Mouse (Mus musculus) left cerebral cortex, postnatal 4 days (tissue): ENCODE measurements around the gene Ifitm3. TPM values are rescaled to one million over a fixed set of nuclear protein-coding genes. Genes with fewer than 3 reads are reported as not detected.
"Not testable (repeated sequence)": the region's sequence is repeated elsewhere in the genome, so short reads cannot be mapped to it uniquely, and the experiment has no call there.

Experiments used
- DNase-seq: peaks from one replicate; pipeline ENCODE4 v3.0.0-alpha.2; 2022
- intact Hi-C: fragments of 180-260 bp; cut with DNase I; formaldehyde crosslinking; loops from one replicate; pipeline ENCODE4 v1.15.1; 2025
- total RNA-seq, 2 experiments: library from RNA; stranded (reverse); gene quantifications; 2 replicates each; pipeline ENCODE4 v1.2.3; 2021

The Ifitm3 gene
- total RNA-seq, 2 experiments from 2014 or later, result 8.9 to 12.8 TPM

DNA sequence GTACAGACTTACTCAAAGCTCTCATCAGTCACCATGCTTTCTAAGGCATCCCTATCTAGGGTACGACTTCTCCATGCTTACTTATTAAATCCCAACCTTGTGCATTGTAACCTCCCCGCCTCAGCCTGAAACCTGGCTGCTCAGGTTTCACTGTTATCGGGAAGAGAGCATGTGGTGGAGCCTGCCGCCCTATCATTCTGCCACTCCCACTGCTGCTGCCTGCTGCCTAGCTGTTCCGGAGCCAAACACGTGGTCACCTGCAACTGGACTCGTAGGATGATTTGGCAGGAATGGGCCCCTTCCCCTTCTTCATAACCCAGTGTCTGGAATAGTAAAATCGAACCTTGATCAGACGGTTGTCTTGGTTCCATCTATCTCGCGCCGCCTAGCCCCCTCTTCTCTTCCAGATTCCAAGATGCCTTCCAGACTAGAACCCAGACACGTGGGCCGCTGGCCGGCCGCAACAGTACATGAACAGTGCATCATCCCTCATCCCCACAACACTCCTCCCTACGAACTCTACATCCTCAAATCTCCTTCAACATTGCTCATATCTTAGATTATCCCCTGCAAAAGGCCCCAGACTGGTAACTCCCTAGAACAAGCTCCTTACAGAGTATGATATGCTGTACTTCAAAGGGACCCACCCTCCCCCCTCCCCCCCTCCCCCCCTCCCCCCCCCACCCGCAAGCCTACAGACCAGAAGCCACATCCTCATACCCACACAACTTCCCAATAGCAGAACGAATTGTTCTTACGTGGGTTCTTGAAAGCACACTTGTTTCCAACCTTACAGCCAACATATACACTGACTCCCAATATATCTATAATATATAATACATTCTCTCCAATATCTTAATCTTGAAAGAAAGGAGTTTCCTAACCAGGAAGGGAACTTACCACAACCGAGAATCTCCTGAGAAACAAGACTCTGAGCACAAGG, 27.8 kb upstream of the Ifitm3 start:
- DNase-seq, result no peak
- intact Hi-C loops, result no loop called here

DNA sequence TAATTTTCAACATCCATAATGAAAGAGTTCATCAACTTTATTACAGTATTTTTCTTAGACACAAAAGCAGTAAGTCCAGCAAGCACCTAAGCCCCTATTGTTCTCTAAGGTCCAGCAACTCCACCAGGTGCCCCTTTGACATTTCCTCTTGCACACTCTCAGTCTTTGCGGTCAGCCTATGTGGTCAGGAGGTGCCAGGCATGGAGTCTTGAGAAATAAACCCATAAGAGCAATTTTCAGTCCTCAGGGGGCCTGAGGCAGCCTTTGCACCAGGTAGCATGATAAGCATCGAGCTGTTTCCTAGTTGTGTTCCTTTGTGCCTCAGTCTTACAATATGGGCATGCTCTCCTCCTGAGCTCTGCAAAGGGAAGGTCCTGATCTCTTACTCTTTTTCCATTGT, 26.1 kb upstream of the Ifitm3 start:
- DNase-seq, intact Hi-C loops: not testable (repeated sequence)

DNA sequence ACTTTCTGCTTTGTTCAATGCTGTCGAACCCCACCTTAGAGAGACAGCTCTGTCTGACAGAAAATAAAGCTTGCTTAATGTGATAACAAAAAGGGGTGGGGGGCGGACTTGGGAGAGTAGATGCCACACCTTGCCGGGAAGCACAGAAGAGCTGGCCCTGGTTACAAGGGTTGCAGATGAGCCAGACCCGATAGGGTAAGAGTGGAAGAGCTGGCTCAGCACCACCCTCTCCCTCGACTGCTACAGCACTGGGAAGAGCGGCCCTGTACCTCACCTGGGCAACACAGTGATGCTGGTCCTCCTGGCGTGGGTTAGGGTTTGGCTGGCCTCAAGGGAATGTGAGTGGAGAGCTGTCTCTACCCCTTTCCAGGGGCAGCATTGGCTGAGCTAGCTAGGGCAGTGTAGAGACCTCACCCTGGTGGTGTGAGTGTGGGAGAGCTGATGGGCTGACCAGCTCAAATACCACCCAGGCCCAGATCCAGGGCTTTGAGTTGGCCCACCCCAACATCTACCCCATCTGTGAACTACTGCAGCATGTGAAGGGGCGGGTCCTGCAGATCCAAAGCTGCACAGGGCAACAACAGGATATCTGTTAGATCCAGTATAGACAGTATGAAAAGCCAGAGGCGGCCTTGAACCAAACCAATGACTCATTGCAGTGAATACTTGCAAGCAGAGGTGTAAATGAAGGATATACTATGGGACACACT, 22.0 kb upstream of the Ifitm3 start:
- DNase-seq, result no peak

DNA sequence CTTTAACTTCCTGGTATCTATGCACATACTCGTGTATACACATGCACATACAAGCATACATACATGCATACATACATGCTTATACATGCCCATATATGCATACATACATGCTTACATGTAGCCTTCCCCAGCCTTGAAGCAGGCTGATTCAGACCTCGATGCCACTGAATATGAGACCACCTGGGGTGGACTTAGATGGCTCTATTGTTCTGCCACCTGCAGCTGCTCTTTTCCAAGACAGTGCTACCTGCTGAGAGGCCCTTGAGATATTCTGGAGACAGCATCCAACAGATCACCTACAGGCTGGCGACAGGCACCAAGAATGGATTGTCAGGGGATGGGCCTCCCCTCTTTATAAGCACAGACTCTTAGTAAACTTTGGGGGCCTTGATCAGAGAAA, 19.8 kb upstream of the Ifitm3 start:
- no peak for DNase-seq
- intact Hi-C loops, result no loop called here

More for the DNA sequence above, 22.0 kb upstream of the Ifitm3 start:
- intact Hi-C loops, result no loop called here

DNA sequence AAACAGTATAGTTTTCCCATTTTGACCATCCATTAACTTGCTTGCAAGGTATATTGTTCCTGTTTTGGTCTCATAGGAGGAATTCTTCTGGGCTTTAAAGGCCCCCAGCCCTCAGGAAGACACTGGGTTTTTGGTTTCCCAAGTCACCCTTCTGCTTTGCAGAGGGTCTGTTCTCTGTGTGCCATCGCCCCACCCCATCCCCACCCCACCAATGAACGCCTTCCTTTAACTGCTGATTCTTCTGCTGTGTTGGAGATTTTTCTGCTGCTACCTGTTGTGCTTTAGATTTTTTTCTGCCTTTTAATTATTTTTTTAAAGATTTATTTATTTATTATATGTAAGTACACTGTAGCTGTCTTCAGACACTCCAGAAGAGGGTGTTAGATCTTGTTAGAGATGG, 18.3 kb upstream of the Ifitm3 start, which contains the start of gene Gm17387:
Gm17387 (plus strand) TSS at position 301 of the 400 bp plus-strand sequence.
- intact Hi-C loops, result no loop called here
- no peak for DNase-seq

DNA sequence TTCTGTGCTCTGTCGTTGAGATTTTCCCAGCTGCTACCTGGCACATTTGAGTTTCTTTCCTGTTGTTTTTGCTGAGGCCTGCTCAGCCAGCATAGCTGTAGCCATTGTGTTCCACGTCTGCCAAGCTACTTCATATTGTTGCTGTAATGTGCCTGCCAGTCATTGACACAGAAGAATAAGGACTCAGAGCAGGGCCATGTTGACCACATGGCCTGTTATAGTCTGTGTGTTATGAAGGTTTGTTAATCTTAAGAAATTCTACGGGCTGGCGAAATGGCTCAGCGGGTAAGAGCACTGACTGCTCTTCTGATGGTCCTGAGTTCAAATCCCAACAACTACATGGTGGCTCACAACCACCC, 16.1 kb upstream of the Ifitm3 start:
- intact Hi-C loops, result no loop called here
- no peak for DNase-seq

DNA sequence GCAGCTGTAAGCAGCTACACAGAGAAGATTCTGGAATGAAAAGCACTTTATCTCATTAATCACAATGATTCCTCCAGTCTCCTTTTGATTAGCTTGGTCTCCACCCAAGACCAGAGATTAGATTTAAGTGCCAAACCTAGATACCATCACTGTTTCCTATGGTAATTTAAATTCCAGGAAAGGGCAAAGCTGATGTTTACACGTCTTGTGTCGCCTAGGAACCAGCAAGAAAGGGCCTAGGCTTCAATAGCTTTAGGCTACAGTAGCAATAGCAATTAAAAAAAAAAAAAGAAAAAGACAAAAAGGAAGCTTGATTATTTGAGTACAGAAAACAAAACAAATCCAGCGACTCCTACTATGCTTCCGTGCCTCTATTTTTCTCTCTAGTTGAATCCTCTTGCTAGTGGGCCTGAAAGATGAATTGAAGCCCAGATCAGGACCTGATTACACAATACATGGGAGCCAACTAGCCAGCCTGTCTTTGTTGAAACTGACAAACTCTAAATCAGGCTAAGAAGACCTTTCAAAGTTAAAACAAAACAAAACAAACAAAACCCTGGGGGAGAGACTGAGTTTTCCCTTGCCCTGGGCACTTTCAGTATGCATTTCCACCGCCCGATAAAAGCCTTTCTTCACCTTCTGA, 15.6 kb upstream of the Ifitm3 start:
- no peak for DNase-seq
- intact Hi-C loops, result no loop called here

DNA sequence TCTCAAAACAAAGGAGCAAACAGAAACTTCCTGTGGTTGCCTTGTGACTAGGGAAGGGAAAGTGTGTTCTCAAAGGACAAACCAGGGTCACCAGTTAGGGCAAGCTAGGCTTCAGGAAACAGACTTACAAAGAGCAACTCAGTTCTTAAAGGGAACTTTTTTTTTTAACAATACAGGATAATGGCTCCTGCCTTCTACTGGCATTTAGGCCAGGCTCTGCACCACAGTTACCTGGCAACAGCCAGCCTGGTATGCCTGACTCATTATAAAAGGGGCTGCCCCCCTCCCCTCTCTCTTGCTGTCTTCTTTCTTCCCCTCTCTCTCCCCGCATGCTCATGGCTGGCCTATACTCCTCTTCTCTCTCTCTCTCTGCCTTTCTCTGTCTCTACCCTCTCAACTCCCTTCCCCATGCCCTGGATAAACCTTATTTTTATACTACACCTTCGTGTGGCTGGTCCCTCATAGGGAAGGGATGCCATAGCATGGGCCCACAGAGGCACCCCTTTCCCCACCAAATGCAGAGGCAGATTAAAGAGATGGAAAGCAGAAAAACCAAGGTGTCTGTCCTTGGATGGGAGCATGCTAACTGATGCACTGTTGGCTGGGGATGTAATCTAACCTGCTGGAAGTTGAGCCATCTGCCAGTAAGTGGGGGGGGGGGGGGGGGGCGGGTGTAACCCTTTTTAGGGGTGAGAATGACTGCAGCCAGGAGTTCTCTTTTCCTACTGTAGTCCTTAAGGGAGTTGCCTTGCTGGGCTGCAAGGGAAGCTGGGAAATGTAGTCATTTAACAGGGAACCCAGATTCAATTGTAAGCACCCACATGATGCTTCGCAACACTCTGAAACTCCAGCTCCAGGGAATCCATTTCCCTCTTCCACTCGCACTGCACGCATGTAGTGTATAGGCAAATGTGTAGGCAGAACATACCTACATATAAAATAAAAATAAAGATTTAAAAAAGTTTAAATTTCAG, 14.6 kb upstream of the Ifitm3 start:
- intact Hi-C loops, result no loop called here
- no peak for DNase-seq

DNA sequence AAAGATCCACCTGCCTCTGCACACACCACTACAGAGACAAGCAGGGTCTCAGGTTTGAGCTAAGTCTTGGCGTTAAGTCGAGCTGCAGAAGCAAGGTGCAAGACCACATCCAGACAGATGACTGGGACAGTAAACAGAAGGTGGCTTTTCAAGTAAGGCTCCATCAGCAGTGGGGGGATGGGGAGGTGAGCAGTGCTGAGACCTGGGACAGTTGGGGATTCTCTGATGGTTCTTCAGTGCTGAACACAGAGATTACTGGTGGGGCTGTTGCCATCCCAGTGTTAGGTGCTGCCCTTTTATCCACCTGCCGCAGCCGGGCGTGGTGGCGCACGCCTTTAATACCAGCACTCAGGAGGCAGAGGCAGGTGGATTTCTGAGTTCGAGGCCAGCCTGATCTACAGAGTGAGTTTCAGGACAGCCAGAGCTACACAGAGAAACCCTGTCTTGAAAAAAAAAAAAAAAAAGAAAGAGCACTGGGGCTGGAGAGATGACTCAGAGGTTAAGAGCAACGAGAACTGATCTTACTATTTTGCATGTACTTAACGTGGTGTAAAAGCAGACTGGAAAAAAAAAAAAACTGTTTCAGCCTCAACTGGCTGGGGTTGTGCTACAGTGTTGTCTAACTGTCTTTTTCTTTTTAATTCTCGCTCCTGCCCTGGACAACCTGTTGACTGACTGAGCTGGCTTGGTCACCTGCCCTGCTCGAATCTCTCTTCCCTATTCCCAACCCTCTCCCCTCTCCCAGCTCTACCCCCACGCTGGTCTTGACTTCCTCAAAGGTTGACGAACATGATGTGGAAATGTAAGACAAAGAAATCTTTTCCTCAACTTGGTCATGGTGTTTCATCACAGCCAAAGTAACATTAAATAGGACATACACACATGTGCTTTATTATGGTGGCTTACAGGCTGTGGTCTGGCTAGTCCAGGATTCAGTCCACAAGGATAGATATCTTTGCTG, 11.2 kb upstream of the Ifitm3 start:
- DNase-seq, result no peak

DNA sequence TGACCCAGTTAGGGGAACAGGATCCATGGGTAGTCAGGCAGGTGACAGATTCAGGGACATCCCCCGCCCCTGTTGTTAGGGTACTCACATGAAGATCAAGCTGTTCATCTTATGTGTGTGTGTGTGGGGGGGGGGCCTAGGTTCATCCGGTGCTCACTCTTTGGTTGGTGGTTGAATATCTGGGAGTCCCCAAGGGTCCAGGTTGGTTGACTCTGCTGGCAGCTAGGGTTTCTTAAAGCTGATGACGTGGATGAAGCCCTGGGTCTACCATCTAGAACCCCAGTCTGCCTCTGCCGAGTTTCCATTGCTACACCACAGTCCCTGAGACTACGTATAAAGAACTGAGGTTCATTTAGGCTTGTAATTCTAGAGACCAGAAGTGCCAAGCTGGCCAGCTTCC, 8.5 kb upstream of the Ifitm3 start:
- no peak for DNase-seq
- intact Hi-C loops, result no loop called here

More for the DNA sequence above, 11.2 kb upstream of the Ifitm3 start:
- intact Hi-C loops, result no loop called here

DNA sequence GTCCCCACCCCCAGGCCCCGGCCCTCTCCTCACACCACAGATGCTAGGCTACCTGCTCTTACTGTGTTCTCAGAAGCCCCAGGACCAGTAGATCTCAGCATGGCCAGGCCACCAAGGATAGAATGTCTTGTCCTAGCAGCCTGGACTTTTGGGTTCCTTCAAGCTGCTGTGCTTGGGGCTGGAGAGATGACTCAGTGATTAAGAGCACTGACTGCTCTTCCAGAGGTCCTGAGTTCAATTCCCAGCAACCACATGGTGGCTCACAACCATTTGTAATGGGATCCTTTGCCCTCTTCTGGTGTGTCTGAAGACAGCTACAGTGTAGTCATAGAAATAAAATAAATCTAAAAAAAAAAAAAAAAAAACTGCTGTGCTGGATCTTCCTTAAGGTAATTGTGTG, 7.3 kb upstream of the Ifitm3 start, which contains the start of gene Ifitm6:
Ifitm6 (minus strand) TSS at position 101 of the 400 bp plus-strand sequence.
- DNase-seq, intact Hi-C loops: not testable (repeated sequence)

DNA sequence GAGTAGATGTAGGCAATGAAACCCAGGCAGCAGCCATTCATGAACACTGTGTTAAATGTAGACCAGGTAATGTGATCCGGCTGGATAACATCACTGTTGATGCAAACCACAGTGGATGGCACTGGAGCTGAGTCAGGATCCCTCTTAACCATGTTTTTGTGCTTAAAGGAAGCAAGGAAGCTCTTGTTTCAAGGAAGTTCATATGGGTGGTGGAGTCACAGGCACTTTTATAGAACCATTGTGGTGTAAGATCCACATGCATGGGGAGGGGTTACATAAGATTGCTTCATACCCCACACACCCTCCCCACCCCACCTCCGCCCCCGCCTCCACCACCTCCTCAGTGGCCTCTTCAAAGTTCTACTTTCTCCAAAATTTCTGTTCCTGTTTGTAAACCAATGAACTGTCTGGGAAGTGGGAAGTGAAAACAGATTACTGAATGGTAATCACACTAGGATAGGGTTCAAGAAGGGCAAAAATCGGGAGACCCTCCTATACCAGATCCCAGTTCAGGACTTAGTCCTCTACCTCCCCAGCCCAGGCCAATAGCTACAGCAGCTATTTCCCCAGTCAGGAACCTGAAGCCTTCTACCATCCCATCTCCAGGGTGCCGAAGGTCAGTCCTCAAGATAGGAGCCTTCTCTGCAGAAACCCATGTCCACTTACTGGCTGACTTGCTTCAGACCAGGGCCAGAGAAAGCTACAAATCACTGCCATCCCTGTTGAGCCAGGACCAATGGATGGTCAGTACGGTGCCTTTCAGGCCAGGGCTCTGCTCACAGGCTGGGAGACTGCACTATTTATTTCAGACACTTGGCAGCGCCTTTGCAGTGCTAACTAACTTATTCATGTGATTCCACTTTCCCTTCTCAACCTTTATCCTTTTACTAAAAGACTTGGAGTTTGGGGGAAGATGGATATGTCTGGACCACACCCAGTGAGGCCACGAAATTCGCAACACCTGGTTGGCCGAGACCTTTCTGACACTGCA, 6.4 kb upstream of the Ifitm3 start:
- intact Hi-C loops, result no loop called here
- DNase-seq, result no peak

DNA sequence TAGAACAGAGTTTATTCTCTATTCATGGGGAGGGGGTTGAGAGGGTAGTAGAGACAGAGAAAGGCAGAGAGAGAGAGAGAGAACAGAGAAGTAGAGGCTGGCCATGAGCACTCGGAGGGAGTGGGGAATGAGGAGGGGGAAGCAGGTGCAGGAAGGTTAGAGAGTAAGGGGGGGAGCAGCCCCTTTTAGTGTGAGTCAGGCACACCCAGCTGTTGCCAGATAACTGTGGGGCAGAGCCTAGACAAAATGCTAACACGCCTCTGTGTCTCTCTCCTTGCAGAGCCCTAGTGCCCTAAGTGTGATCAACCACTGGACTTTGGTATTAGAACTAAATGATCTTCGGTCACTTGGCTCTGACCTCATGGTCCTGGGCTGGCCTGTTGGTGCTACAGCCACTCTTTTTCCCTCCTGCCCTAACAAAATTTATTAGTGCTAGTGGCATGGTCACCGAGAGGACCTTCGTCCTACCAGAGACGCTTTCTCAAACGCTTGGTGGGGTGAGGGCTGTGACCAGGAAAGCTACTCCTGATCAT, 734 bp upstream of the Ifitm3 start:
- no peak for DNase-seq
- intact Hi-C loops, result no loop called here

DNA sequence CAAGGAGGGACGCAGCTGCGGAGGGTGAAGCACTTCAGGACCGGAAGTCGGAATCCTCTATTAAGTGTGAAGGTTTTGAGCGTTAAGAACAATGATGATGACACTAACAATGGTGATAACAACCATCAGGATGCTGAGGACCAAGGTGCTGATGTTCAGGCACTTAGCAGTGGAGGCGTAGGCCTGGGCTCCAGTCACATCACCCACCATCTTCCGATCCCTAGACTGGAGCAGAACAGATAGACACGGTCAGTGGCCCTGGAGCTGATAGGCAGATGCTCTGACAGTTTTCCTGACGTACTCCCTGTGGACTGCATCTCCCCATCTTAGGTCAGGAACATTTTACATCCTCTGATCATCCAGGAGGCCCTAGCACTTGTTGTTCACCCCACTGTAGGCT, 905 bp downstream of the Ifitm3 start:
- intact Hi-C loops, result no loop called here

DNA sequence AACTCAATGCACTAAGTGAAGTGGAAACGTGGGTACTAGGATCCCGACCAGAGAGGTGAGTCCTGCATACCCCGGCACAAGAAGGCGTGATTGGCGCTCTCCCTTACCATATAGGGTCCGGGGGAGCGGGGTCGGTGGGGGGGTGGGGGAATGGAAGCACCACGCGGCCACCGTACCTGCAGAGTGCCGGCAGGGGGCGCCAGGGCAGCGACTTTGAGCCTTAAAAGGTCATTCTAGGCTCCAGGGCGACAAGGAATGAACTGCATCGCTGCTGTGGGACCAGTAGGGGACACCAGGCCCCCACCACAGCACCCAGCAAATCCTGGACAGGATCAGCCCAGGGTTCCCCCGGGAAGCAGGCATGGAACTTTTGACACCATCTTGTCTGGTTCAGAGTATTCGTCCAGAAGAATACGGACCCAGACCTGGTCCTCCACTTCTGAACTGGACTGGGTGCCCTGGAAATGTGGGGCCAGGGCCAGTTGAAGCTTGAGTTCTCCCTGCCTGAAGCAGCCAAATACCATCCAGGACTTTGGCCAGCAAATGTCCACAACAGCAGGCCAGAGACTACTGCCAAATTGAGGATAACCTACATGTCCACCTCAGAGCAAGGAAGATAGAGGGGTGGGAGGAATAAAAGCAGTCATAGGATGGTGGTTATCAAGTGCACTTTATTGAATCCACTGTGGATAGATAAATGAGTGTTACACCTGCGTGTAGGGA, 1.5 kb downstream of the Ifitm3 start:
- DNase-seq, result peak; percentile 72
- intact Hi-C loops, result no loop called here

More for the DNA sequence above, 905 bp downstream of the Ifitm3 start:
- DNase-seq, result no peak

DNA sequence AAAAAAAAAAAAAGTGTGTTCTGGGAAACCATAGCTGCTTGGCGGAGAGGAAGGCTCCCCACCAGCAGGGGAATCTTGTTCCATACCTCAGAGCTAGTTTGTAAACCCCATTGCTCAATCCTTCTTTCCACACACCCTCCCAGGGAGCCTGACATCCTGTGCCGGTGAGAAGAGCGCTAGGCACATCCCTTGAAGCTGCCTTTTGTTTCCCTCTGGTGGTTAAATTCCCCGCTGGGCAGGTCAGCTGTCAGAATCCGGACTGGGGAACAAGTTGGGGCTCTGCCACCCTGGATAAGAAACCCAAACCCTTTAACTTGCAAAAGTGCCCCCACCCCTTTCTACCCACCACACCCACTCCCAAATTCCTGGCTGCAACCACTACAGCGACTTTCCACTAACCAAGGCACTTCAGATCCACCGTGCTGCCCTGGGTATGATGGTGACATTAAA, 2.2 kb downstream of the Ifitm3 start:
- DNase-seq, result no peak
- intact Hi-C loops, result no loop called here

DNA sequence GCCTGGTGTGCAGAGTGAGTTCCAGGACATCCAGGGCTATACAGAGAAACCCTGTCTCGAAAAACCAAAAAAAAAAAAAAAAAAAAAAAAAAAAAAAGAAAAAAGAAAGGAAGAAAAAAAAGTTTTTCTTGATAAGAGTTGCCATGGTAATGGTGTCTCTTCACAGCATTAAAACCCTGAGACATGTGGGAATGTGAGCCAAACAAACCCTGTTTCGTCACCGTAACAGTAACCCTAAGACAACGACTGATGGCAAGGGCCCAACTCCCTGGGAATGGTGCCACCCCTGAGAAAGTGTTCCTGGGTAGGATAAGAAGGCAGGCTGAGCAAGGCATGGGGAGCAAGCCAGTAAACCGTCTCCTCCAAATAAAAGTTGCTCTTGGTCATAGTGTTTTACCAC, 3.7 kb downstream of the Ifitm3 start:
- DNase-seq, result peak; percentile 17
- intact Hi-C loops, result no loop called here
